ENCODE assay signal across 8 mouse cellular contexts in genomic region chr10:77130561-77131240, GRCm38 (mm10). TPM values are rescaled to one million over a fixed set of nuclear protein-coding genes. Genes with fewer than 3 reads are reported as not detected.
DNase-seq lines count a peak whose midpoint lies in the region; ATAC-seq lines count a peak whose summit lies in the region.

No protein-coding gene starts in this region.

- no peak overlapping the region for H3K27ac ChIP-seq in hindbrain, embryonic 14.5 days

- no peak overlapping the region for H3K9ac ChIP-seq in hindbrain, embryonic 14.5 days

- no peak overlapping the region for H3K4me3 ChIP-seq in hindbrain, embryonic 14.5 days (replicated peaks; ENCODE audit: low read length)

- peak; percentile 79 for ATAC-seq in hindbrain, embryonic 14.5 days (ENCODE audit: low FRiP score)

- H3K4me2 ChIP-seq in hindbrain, embryonic 14.5 days (replicated peaks): no peak overlapping the region

- 42% methylated on average over 13 of the region's 13 CpGs for WGBS in hindbrain, embryonic 14.5 days

- H3K4me1 ChIP-seq in hindbrain, embryonic 14.5 days (replicated peaks; ENCODE audit: control insufficient read depth, insufficient read depth, low read length): peaks cover 10% of the 10 kb centered on the region

- no peaks in the 10 kb centered on the region for H3K27me3 ChIP-seq in hindbrain, embryonic 14.5 days (ENCODE audit: control insufficient read depth, insufficient read depth, low read length)

- DNase-seq in R1 (ENCODE audit: low read depth, low spot score): peak; percentile 93
- DNase-seq in cerebellum, postnatal 25 days: peak; percentile 95 to 97
- peak; percentile 97 to 98 for DNase-seq in frontal cortex, postnatal 25 days (ENCODE audit: low spot score in 2 of 2)
- peak; percentile 99 for DNase-seq in hindbrain, embryonic 14.5 days (ENCODE audit: low spot score)
- DNase-seq in layer of hippocampus, postnatal 25 days (ENCODE audit: extremely low spot score in 1 of 2, low spot score in 1 of 2): peak; percentile 95 to 97
- DNase-seq in lung, postnatal 25 days (ENCODE audit: low spot score): peak; percentile 91
- DNase-seq in retina, embryonic 14.5 days (ENCODE audit: low spot score): peak; percentile 98
- DNase-seq in thymus, postnatal 36 days: peak; percentile 74 to 82

- H3K9me3 ChIP-seq in hindbrain, embryonic 14.5 days (ENCODE audit: control insufficient read depth, low read length): no peaks in the 10 kb centered on the region

- H3K36me3 ChIP-seq in hindbrain, embryonic 14.5 days (replicated peaks; ENCODE audit: control insufficient read depth, insufficient read depth): no peaks in the 10 kb centered on the region

RNA-seq across cellular contexts. Expression of gene Col18a1, which starts 35.6 kb away (rescaled TPM):
- 38.6 and 51.2 TPM in 2 replicates for polyA plus RNA-seq in hindbrain, embryonic 14.5 days (2014; fragmentation: Nextera tagmentation; extraction: Ambion mirVana)
- total RNA-seq in layer of hippocampus, postnatal 25 days (2021): 1 to 10 TPM; 3.3 to 3.8 TPM
